Mouse (Mus musculus): ENCODE measurements around the gene Vmn2r48. TPM values are rescaled to one million over a fixed set of nuclear protein-coding genes. Genes with fewer than 3 reads are reported as not detected.

Gene Vmn2r48
- polyA plus RNA-seq (2012; ENCODE audit: low replicate concordance) = not detected in 2 replicates

GRCm38 (mm10) chr7:9953485-9953884, at the start of gene Vmn2r48:
Gene Vmn2r48 (minus strand): TSS chr7:9953585.

DNA sequence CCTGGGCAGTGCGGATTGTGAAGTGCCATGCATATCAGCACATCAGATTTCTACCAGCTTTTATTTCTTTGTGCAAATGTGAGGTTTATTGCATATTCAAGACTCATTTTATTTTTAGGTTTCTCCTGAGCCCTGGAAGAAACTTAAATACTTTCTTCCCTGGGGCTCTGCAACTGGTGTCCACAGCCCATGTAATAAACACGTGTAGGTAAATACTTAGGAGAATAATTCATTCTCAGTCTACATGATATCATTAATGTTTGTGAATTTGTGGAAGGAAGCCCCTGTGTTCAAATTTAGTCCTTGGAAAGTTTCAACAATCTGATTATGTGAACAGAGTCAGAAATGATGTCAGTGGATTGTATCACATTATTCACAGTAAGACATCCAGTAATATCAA, 38.8 kb upstream of the Vmn2r48 start, which contains the start of gene Vmn2r49:
Gene Vmn2r49 (minus strand): TSS at position 101 of the 400 bp plus-strand sequence.

Other genes with a start within 250 kb of the Vmn2r48 start
- not detected in 2 replicates for gene Vmn2r46, start 183.0 kb downstream of the Vmn2r48 start, polyA plus RNA-seq (2012; ENCODE audit: low replicate concordance)
- not detected in 2 replicates for gene Vmn2r47, start 112.3 kb downstream of the Vmn2r48 start, polyA plus RNA-seq (2012; ENCODE audit: low replicate concordance)
- gene Vmn2r49, start 38.7 kb upstream of the Vmn2r48 start, polyA plus RNA-seq (2012; ENCODE audit: low replicate concordance) = not detected in 2 replicates
- gene Vmn2r50, start 99.7 kb upstream of the Vmn2r48 start, polyA plus RNA-seq (2012; ENCODE audit: low replicate concordance) = not detected in 2 replicates
- gene Vmn2r51, start 152.2 kb upstream of the Vmn2r48 start, polyA plus RNA-seq (2012; ENCODE audit: low replicate concordance) = not detected in 2 replicates
- not detected in 2 replicates for gene Vmn2r52, start 223.0 kb upstream of the Vmn2r48 start, polyA plus RNA-seq (2012; ENCODE audit: low replicate concordance)